Mouse (Mus musculus): Measurements from ENCODE around the gene Osbpl5. TPM values are rescaled to one million over a fixed set of nuclear protein-coding genes. Genes with fewer than 3 reads are reported as not detected.

The Osbpl5 gene
- polyA plus RNA-seq (2017; shearing (Covaris generic)): 21.4 TPM

DNA sequence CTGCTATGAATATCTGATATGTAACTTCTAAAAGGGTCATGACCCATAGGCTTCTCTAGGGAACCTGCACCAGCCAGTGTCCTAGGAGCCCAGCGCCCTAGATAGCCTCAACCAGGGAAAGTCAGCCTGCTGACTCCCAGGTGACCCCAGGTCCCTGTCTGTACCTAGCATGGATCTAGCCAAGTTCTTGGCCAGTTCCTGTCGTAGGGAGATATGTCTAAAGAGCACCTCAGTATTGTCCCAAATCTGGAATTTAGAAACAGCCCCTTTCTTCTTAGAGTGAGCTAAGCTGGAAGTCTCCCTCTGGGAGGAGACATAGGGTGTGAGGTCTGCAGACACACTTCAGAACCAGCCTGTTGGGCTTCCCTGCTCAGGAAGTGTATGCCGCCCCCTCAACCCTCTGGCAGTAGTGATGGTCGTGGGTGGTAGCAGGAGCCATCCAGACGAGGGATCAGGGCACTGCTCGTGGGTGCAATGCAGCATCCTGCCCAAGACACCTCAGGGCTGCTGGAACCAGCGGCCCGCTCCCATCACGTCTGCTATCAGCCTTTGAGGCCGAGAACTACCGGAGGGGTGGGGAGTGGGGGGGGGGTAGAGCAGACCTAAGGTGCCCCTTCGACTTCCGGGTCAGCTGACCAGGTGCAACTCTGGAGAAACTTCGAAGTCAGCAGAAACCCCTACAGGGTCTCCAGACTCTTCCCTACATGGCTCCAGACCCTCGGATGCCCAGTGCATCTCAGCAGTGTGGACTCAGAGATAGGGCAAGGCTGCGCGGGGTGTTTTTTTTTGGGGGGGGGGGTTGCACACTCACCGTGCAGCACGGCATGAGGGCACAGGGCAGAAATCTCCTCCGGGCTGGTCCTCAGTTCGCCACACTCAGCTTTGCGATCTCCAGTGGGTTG lies at the start of gene Osbpl5:
Osbpl5 (minus strand) TSS at position 861 of the 902 bp plus-strand sequence.

DNA sequence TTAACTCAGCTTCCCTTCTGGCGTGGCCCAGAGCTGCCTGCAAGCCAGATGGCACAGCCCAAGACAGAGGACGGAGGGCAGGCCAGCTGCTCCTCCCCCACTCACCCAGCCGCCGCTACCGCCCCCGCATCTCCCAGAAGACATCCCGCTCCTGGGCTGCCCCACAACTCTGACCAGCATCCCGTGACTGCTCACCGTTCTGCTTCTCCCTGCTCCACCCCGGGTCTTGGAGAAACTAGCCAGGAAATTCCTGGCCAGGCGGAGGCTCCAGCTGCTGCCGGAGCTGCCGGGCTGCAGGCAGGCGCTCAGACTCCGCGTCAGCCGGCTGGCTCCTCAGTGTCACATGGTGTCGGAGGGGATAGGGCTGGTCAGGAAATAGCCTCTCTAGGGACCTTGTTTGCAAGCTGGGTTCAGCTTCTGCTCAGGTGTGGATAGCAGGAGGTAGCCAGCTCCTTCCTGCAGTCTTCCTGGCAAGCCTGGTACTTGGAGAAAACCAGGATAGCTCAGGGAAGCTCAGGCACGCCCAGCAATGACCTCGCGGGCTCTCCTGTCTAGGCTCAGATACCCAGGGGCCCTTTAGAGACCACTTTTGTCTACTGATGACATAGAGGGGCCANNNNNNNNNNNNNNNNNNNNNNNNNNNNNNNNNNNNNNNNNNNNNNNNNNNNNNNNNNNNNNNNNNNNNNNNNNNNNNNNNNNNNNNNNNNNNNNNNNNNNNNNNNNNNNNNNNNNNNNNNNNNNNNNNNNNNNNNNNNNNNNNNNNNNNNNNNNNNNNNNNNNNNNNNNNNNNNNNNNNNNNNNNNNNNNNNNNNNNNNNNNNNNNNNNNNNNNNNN lies 27.4 kb upstream of the Osbpl5 start, which contains the start of gene Mrgpre:
Mrgpre (minus strand) TSS at position 505 of the 834 bp plus-strand sequence.

GRCm38 (mm10) chr7:143766893-143767292 lies 10.1 kb upstream of the Osbpl5 start, which contains the start of gene Mrgprg:
Gene Mrgprg (minus strand): TSS chr7:143766993.

GRCm38 (mm10) chr7:143685359-143686067 lies 71.3 kb downstream of the Osbpl5 start, which contains the start of gene Tnfrsf23:
Gene Tnfrsf23 (minus strand): TSS chr7:143685872.

DNA sequence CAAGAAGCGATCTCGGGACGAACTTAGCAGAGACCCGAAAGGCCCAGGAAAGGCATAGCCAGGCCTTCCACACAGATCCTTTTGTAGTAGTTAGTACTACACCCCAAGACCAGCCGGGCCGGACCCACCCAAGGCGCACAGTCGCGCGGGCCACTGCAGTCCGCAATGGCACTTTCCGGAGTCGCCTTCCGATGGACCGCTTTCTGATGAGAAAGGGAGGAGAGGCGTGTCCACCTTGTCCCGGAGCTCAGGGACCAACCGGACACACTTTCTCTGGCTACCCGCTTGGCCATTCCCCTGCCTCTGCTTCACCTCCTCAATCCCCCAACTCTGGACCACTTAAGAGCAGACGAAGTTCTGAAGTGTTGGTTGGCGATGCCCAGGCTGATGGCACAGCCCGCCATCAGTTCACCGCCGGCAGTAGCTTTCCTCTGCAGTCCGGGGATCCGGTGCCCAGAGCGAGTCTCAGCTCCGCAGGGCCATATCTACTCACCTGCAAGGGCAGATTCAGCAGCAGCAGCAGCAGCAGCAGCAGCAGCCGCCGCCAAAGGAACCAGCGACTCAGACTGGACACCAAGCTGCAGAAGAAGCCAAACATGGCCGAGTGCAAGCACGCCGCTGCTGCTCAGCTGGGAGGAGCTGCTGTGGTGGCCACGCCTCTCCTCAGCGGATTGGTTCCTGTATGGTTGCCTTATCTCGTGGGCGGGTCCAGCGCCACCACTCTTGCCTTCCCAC lies 107.6 kb downstream of the Osbpl5 start, which contains the start of gene Tnfrsf22:
Tnfrsf22 (minus strand) TSS at position 628 of the 735 bp plus-strand sequence.

Other genes with a start within 250 kb of the Osbpl5 start
- 285 TPM for gene Nap1l4, start 207.9 kb downstream of the Osbpl5 start, polyA plus RNA-seq (2017; shearing (Covaris generic))
- 44.2 TPM for gene Cars, start 156.9 kb downstream of the Osbpl5 start, polyA plus RNA-seq (2017; shearing (Covaris generic))
- 48.8 TPM for gene Tnfrsf26, start 128.3 kb downstream of the Osbpl5 start, polyA plus RNA-seq (2017; shearing (Covaris generic))
- gene Tnfrsf22, start 107.3 kb downstream of the Osbpl5 start, polyA plus RNA-seq (2017; shearing (Covaris generic)): 14.9 TPM
- 20.1 TPM for gene Tnfrsf23, start 71.1 kb downstream of the Osbpl5 start, polyA plus RNA-seq (2017; shearing (Covaris generic))
- gene Mrgprg, start 10.0 kb upstream of the Osbpl5 start, polyA plus RNA-seq (2017; shearing (Covaris generic)): not detected
- 1.1 TPM for gene Mrgpre, start 27.5 kb upstream of the Osbpl5 start, polyA plus RNA-seq (2017; shearing (Covaris generic))
- gene Nadsyn1, start 65.9 kb upstream of the Osbpl5 start, polyA plus RNA-seq (2017; shearing (Covaris generic)): 13.3 TPM
- 14.6 TPM for gene Dhcr7, start 66.2 kb upstream of the Osbpl5 start, polyA plus RNA-seq (2017; shearing (Covaris generic))
- not detected for gene Gm498, start 109.9 kb upstream of the Osbpl5 start, polyA plus RNA-seq (2017; shearing (Covaris generic))
- gene Shank2, start 244.9 kb upstream of the Osbpl5 start, polyA plus RNA-seq (2017; shearing (Covaris generic)): not detected